Mouse (Mus musculus) right cerebral cortex, postnatal 4 days (tissue): ENCODE measurements around the gene Wdr81.

ENCODE experiments used
- DNase-seq: peaks from one replicate; pipeline ENCODE4 v3.0.0-alpha.2; 2022

Wdr81 gene

GRCm38 (mm10) chr11:75429019-75429705, 25.4 kb downstream of the Wdr81 start:
- DNase-seq, result no peak

DNA sequence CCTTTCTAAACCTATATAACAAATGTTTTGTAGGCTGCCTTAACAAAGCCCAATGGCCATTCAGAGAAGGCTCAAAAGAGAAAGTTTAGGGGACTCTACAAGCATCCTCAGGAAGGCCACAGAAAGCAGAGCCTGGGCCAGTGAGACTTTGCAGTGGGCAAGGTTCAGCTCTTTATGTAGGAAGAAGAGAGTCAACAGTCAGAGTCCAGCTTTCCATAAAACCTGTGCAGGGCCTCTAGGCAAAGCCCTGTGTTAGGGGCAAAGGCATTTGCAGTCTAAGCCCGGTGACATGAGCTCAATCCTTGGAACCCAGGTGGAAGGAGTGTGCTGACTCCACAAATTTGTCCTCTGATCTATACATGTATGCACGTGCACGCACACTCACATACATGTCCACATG, 30.1 kb downstream of the Wdr81 start:
- DNase-seq, result no peak

- no peak for DNase-seq
These were observed 30.5 kb downstream of the Wdr81 start for GRCm38 (mm10) chr11:75424033-75424432.

- DNase-seq, result no peak
These were observed 31.4 kb downstream of the Wdr81 start for GRCm38 (mm10) chr11:75423091-75423490.

DNA sequence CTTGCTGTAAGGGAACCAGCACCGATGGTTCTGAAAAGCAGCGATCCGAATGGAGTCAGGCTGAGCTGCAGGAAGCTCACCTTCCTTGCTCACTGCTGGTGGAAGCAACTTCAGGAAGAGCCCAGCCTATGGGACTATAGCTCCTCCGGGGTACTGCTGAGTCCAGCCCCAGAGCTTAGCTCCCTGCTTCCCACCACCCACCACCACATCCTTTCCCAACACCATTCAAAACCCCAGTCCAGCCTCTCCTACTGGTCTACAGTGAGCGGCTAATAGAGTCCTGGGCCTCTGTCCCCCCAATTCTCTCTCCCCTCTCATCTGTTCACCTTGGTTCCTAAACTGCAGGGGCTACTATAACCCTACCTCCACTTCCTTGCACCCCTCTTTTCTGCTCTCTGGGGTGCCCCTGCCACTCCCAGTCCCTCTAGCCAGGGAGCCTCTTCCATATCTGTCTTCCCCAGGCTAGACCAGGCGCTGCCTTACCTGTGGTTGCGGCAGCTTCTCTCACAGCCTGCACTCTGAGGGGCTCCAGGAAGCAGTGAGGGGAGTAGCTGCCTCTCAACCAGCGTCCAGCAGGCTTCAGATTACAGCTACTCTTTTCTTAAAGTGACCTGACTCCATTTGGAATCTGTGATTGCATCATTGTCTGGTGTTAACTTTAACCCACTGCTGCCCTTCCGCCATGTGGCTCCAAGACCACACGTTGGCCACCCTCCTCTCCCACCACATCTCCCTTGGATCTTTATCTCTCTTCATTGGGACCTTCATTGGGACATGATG, 32.3 kb downstream of the Wdr81 start, which contains the start of gene Serpinf1:
Gene Serpinf1 (minus strand): TSS at position 689 of the 780 bp plus-strand sequence.
- no peak for DNase-seq

DNA sequence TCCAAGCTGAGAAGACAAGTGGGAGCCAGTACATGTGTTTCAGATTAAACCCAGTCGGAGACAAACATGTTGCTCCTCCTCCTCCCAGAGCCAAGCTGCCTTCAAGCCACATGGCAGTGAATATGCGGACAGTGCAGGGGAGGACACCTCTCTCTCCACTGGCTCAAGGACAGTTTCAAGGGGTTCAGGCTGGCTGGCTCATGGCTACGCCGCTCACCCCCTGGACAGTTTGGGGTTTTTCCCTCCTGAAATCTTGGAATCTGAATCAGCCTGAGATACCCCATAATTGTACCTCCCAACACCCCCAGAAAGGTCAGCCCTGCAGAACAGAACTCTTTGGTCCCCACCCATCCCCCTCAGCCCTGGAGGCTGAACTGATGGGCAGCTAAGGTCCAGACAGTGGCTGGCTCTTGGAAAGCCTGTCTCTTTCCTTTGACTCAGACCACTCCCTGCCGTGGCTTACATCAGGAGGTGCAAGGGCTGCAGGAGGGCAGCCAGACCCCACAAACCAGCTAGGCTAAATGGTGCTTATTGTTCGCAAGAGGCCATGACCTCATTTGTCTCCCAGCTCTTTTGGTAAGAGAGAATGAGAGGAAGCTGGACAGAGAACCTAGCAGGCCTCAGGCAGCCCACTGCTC, 33.0 kb downstream of the Wdr81 start:
- no peak for DNase-seq

DNA sequence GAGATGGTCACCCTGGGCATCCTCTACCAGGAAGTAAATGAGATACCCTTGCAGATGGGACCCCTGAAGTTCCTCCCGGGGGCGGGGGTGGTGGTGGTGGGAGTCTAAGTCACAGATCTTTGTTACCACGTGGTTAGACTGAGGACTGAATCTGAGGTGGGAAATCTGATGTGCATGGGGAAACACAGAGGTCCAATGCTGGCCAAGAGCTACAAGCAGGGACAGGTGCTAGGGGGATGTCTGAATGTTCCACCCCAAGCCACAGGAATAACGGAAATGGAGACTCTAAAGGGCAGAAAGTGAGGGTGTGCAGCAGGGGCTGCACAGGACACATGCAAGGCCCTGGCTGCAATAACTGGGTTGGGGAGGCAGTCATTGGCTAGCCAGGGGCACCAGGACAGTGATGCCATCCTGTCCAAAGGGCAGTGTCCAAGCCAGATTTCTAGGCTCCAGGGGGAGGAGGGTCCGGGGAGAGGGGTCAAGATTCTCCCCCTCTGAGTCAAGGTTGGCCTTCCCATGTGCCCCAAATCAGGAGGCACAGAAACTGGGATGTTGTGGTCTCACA, 33.6 kb downstream of the Wdr81 start:
- no peak for DNase-seq

- no peak for DNase-seq
These were observed 34.5 kb downstream of the Wdr81 start for GRCm38 (mm10) chr11:75420037-75420436.

DNA sequence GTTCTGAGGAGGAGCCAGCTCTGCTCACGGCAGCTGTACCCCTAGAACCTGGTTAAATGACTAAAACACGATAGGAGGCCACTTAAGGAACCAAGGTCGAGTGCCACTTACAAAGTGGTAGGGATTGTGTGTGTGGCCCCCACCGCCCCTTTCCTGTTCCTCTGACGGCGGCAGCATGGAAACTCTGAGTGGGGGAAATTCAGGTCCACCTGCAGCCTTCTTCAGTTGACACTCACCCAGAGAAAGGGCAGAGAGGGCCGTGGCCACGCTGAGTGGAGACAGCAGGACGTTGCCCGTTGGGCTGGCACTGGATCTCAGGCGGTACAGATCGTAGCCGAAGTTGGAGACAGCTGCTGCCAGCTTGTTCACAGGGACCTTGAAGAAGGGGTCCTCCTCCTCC, 38.5 kb downstream of the Wdr81 start:
- DNase-seq, result no peak

- DNase-seq, result no peak
These were observed 39.4 kb downstream of the Wdr81 start for GRCm38 (mm10) chr11:75415096-75415495.

DNA sequence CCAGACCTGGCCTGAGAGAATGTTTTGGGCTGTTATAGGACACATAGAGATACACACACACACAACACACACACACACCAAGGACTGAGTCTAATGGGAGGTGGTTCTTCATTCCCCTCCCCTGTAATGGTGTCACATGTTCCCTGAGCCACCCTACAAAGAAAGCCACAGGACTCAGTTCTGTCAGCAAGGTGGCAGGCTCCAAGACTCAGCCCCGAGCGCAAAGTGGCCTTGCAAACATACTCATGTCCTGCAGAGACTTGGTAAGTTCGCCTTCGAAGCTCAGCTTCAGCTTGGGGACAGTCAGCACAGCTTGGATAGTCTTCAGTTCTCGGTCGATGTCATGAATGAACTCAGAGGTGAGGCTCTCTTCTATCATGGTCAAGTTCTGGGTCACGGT, 43.9 kb downstream of the Wdr81 start:
- no peak for DNase-seq

DNA sequence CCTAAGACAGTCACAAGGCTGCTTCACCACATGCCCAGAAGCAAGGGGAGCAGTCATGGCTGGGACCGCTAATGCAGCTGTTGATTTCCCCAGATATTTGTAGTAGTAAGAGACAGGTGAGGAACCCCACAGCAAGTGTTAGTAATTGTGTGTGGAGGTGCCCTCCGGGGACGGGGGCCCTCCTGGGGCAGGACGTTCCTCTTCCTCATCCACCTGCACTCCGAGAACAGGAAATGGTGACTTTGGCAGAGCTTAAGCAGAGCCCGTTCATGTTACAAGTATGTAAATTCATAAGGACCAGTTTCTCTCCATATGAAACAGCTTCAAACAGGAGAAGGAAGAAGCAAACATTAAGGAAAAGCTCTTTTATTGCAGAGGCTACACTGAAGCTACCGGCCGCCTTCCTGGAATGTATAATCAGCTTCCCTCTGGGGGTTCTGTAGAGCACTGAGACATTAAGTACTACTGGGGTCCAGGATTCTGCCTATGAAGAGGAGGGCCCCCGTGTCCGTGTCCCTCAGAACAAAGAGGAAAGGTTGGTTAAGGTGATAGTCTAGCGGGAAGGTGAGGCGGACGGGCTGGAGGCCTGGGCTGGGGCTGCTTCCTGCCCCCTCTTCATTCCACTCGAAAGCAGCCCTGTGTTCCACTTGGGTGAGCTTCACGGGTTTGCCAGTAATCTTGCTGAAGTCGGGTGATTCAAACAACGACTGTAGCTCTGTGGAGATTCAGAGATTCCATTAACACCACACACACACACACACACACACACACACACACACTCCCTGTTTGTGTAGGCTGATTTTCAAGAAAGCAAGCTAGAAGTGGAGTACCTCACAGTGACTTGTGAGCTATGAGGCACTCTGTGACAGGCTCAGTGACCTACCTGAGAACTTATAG, 44.6 kb downstream of the Wdr81 start:
- no peak for DNase-seq

- peak; percentile 42 for DNase-seq
These were observed 47.7 kb downstream of the Wdr81 start for GRCm38 (mm10) chr11:75406865-75407264.

DNA sequence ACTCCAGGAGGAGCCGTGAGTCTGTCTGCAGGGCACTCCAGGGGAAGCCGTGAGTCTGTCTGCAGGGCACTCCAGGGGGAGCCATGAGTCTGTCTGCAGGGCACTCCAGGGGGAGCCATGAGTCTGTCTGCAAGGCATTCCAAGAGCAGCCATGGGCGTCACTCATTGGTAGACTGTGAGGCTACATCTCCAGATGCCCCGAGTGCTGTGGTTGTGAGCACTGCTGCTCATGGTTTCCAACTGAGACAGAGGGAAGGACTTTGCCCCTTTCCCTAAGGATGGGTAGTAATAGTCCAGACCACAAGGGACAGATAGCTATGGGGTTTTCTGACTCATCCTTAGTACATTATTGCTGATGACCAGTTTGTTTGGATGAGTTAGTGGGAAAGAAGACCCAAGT, 48.4 kb downstream of the Wdr81 start:
- DNase-seq, result no peak

DNA sequence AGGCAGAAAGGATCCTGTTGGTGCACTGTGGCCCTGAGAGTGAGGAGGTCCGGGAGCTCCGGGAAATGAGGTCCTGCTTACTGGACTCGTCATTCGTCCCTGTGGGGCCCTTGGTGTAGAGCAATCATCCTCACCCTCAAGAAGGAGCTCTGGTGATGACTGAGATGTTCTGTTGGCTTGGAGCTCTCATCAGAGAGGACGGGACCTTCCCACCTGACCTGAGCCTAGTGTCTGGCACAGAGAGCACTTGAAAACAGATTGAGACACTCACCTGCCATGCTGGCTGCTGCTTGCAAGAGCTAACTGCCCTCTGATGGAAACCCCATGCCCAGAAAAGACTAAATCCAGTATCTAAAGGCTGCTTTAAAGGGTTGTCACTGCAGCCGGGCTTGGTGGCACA, 49.7 kb downstream of the Wdr81 start:
- DNase-seq, result no peak

GRCm38 (mm10) chr11:75403301-75404052, 51.0 kb downstream of the Wdr81 start:
- DNase-seq, result no peak

GRCm38 (mm10) chr11:75402271-75402690, 52.2 kb downstream of the Wdr81 start:
- DNase-seq, result no peak

DNA sequence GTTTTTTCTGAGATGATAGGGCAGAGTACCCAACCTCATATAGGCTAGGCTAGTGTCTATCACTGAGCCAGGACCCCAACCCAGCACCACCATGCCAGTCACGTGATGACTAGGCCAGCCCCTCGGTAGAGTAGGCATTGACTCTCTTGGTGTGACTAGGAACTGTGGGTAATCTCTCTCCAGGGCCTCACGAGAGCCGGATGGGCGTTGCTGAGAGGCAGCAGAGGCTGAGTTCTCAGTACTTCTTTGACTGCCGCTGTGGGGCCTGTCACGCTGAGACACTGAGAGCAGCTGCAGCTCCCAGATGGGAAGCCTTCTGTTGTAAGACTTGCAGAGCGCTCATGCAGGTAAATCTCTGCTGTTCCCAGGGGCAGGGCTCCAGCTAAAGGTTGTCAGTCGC, 54.4 kb downstream of the Wdr81 start:
- DNase-seq, result no peak

DNA sequence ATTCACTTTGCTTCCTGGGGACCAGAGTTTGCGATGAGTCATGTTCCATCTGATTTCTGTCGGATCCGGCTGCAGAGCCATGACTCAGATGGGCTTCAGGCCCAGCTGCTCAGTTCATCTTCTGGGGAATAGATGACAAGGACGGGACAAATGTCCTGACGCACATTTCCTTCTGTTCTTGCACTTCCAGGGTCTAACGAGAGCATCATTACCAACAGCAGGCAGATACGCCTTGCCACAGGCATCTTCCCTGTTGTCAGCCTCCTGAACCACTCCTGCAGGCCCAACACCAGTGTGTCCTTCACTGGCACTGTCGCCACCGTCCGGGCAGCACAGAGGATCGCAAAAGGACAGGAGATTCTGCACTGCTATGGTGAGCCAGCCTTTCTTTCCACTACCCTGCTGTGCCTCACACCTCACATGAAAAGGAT, 55.1 kb downstream of the Wdr81 start:
- DNase-seq, result no peak

DNA sequence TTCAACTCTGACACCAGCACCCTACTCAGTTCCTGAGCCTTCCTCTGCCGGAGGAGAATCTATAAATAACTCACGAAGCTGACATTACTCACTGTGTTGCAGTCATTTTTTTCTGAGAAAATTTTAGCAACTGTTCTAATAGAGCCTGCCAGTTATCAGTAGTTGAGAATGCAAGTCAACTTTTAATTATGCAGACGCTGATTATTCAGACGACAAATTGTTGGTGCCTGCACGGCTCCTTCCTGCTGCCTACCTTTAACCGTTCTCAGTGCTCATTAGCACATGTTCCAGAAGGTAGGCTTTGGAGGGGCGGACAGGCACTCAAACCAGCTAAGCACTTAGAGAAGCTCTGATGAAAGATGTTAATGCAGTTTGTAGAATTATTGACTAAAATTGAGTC, 57.1 kb downstream of the Wdr81 start:
- DNase-seq, result no peak

DNA sequence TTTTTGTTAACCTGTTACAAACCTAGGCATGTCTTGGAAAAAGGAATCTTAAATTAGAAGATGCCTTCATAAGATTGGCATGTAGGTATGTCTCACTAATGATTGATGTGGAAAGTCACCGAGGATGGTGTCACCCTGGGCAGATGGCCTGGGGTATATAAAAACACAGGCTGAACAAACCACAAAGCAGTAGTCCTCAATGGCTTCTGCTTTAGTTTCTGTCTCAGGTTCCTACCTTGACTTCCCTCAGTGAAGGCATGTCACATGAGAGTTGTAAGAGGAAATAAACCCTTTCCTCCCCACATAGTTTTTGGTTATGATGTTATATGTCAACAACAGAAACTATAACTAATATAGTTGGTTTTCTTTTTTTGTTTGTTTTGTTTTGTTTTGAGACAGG, 58.9 kb downstream of the Wdr81 start:
- no peak for DNase-seq
